Mouse (Mus musculus): Measurements from ENCODE around the gene Plpp2.

- TF ChIP-seq POLR2A (IDR thresholded peaks at IDR 0.05; ENCODE audit: low read depth, low read length), result no peak
- TF ChIP-seq MAX (IDR thresholded peaks at IDR 0.05; ENCODE audit: low read length), result no peak
- no peak for TF ChIP-seq ZMIZ1 (IDR thresholded peaks at IDR 0.05; ENCODE audit: low read depth, low read length)
- no peak for TF ChIP-seq MEF2A (IDR thresholded peaks at IDR 0.05; ENCODE audit: borderline replicate concordance, low read depth, low read length)
- TF ChIP-seq RCOR1 (conservative IDR thresholded peaks at IDR 0.05; ENCODE audit: low read depth, low read length), result no peak
- TF ChIP-seq USF2 (conservative IDR thresholded peaks at IDR 0.05; ENCODE audit: low read depth, low read length), result no peak
- no peak for TF ChIP-seq ETS1 (conservative IDR thresholded peaks at IDR 0.05; ENCODE audit: low read depth, low read length)
Measured at GRCm38 (mm10) chr10:79543884-79544597, 10.4 kb upstream of the Plpp2 start.

Measured in CH12.LX (cell line).